Mouse (Mus musculus): ENCODE measurements at regions not wholly inside any gene's neighbourhood (a gene's known extent, or its start where the extent isn't known, plus 50 kb on each side); places are given as distances from the start of the nearest gene placed in this dataset.
A peak's percentile ranks its signal among the peaks of the same experiment; 100 is the strongest.

DNA sequence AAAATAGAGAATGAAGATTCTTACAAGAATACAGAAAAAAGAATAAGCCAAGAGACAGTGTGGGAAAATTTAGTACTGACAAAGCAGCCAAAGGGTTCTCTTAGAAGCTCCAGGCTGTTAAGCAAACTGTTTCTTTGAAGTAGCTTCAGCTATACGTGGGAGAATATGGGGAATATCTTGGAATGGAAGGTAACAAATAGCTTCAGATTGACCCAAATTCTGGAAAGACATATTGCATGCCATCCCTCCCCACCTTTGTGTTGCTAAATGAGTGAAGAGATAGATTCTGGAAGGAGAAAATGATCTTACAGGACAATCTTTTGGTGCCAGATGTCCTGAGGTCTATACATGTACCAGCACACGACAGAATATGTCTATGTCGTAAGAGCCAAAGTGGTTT lies 591.9 kb upstream of the Cdh6 start:
- no peaks in the 10 kb centered on the region for H3K4me1 ChIP-seq (ENCODE audit: control insufficient read depth, insufficient read depth, low read length)
- H3K79me2 ChIP-seq (ENCODE audit: control insufficient read depth, insufficient read depth, low read length) = no peaks in the 10 kb centered on the region
- H3K36me3 ChIP-seq (ENCODE audit: control insufficient read depth, insufficient read depth, low read length) = no peaks in the 10 kb centered on the region
- TF ChIP-seq CTCF (IDR thresholded peaks at IDR 0.05; ENCODE audit: low read depth, low read length) = no peak
- DNase-seq (ENCODE audit: extremely low read depth, low read depth, low spot score) = no peak
- WGBS = 78% methylated on average over 3 of the region's 3 CpGs
- no peaks in the 10 kb centered on the region for H3K27me3 ChIP-seq (ENCODE audit: control insufficient read depth, insufficient read depth, low read length)
- no peak overlapping the region for H3K9ac ChIP-seq (ENCODE audit: low read depth, low read length)
- H3K27ac ChIP-seq (replicated peaks; ENCODE audit: insufficient read depth, low read depth, low read length) = no peak overlapping the region
- H3K4me3 ChIP-seq (ENCODE audit: insufficient read depth, low read depth, low read length) = no peak overlapping the region

DNA sequence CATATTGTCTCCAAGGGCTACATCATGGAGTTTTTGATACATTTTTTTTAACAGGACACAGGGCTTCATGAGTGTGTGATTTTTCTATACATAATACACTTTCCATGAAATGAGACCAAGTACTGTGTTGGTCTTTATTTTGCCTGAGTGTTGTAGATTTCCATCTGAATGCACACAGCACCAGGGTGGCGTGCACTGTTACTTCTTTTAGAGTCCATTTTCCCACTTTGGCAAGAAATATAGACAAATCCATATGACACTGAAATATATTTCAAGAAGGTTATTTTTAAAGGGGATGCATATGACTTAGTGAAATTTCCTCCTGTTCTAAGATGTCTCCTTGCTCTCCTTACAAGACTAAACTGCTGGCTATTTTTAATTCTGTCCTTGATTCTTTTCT lies 591.1 kb upstream of the Cdh6 start:
- Histone ChIP-seq H3K27ac (replicated peaks; ENCODE audit: insufficient read depth, low read depth, low read length) (no peak overlapping the region), H3K4me3 (ENCODE audit: insufficient read depth, low read depth, low read length) (no peak overlapping the region), H3K4me1 (ENCODE audit: control insufficient read depth, insufficient read depth, low read length) (no peaks in the 10 kb centered on the region), H3K9ac (ENCODE audit: low read depth, low read length) (no peak overlapping the region), H3K27me3 (ENCODE audit: control insufficient read depth, insufficient read depth, low read length) (no peaks in the 10 kb centered on the region), H3K36me3 (ENCODE audit: control insufficient read depth, insufficient read depth, low read length) (no peaks in the 10 kb centered on the region), H3K79me2 (ENCODE audit: control insufficient read depth, insufficient read depth, low read length) (no peaks in the 10 kb centered on the region)
- no peak for TF ChIP-seq POLR2A (IDR thresholded peaks at IDR 0.05; ENCODE audit: extremely low read depth, insufficient read depth, low read length)
- no peak for TF ChIP-seq CTCF (IDR thresholded peaks at IDR 0.05; ENCODE audit: low read depth, low read length)
- WGBS = 74% methylated on average over 1 of the region's 1 CpGs
- DNase-seq (ENCODE audit: extremely low read depth, low read depth, low spot score) = no peak

DNA sequence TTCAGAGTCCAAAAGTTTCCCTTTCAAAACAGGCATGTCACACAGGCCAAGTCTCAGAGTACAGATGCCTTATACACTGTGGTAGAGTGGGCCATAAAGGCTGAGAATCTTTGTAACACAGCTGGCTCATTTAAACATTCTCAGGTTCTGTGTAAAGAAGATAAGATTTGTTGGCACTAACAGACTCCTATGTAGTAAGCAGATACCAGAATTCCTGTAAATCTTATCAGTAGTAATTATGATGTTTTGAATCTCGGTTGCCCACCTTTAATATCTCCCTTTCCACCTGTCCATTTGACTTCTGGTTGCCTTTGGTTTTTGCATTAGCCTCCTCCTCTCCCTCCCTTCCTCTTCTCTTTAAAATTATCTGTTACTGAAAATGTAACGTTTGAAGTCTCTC lies 573.1 kb upstream of the Cdh6 start:
- Histone ChIP-seq H3K27ac (replicated peaks; ENCODE audit: insufficient read depth, low read depth, low read length) (no peak overlapping the region), H3K79me2 (ENCODE audit: control insufficient read depth, insufficient read depth, low read length) (no peaks in the 10 kb centered on the region), H3K4me1 (ENCODE audit: control insufficient read depth, insufficient read depth, low read length) (no peaks in the 10 kb centered on the region), H3K4me3 (ENCODE audit: insufficient read depth, low read depth, low read length) (no peak overlapping the region), H3K27me3 (ENCODE audit: control insufficient read depth, insufficient read depth, low read length) (no peaks in the 10 kb centered on the region), H3K36me3 (ENCODE audit: control insufficient read depth, insufficient read depth, low read length) (no peaks in the 10 kb centered on the region), H3K9ac (ENCODE audit: low read depth, low read length) (no peak overlapping the region)
- 20% methylated on average over 2 of the region's 2 CpGs for WGBS
- no peak for TF ChIP-seq CTCF (IDR thresholded peaks at IDR 0.05; ENCODE audit: low read depth, low read length)
- TF ChIP-seq POLR2A (IDR thresholded peaks at IDR 0.05; ENCODE audit: extremely low read depth, insufficient read depth, low read length) = no peak
- DNase-seq (ENCODE audit: extremely low read depth, low read depth, low spot score) = no peak

DNA sequence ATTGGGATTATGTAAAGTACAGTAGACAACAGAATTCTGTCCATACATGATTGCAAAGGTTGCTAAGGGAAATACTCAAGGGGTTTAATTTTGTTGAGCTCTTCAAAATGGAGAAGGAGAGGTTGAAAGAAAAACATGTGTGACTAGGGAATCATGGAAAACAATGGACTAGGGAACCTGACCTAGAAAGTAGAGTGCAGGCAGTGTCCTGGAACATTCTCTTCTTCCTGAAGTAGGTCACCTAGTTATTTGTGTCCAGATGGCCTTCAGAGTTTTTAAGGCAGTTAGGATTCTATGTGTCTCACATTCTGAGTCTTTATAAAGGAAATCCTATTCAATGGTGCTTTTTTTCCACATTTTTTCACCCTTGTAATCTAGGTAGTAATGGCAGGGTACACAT lies 532.8 kb upstream of the Cdh6 start:
- Histone ChIP-seq H3K36me3 (ENCODE audit: control insufficient read depth, insufficient read depth, low read length) (no peaks in the 10 kb centered on the region), H3K27ac (replicated peaks; ENCODE audit: insufficient read depth, low read depth, low read length) (no peak overlapping the region), H3K4me1 (ENCODE audit: control insufficient read depth, insufficient read depth, low read length) (peaks cover 3% of the 10 kb centered on the region; the same call in 1 of the 2 replicates), H3K79me2 (ENCODE audit: control insufficient read depth, insufficient read depth, low read length) (no peaks in the 10 kb centered on the region), H3K27me3 (ENCODE audit: control insufficient read depth, insufficient read depth, low read length) (no peaks in the 10 kb centered on the region), H3K4me3 (ENCODE audit: insufficient read depth, low read depth, low read length) (no peak overlapping the region), H3K9ac (ENCODE audit: low read depth, low read length) (no peak overlapping the region)
- TF ChIP-seq POLR2A (IDR thresholded peaks at IDR 0.05; ENCODE audit: extremely low read depth, insufficient read depth, low read length) = no peak
- no peak for TF ChIP-seq CTCF (IDR thresholded peaks at IDR 0.05; ENCODE audit: low read depth, low read length)
- peak; percentile 56 for DNase-seq (ENCODE audit: extremely low read depth, low read depth, low spot score)

DNA sequence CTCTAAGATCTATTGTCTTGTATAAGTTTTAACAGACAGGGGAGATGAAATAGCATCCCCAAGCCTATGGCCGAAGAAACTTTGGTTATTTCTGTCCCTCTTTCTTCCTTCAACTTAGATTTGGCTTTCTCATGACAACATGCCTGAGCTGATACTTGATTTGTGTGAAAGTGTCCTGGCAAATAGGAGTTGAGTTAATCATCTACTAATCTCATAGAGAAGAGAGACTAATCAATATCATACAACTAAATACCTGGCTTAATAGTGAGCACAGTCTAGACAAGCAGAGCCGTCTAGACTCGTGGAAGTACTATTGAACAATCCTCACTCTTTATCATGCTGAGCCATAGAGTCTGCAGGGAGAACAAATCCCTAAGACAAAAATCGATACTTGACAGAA lies 531.7 kb upstream of the Cdh6 start:
- TF ChIP-seq POLR2A (IDR thresholded peaks at IDR 0.05; ENCODE audit: extremely low read depth, insufficient read depth, low read length) (no peak), CTCF (IDR thresholded peaks at IDR 0.05; ENCODE audit: low read depth, low read length) (no peak)
- Histone ChIP-seq H3K79me2 (ENCODE audit: control insufficient read depth, insufficient read depth, low read length) (no peaks in the 10 kb centered on the region), H3K4me3 (ENCODE audit: insufficient read depth, low read depth, low read length) (no peak overlapping the region), H3K4me1 (ENCODE audit: control insufficient read depth, insufficient read depth, low read length) (peaks cover 3% of the 10 kb centered on the region; the same call in 1 of the 2 replicates), H3K27ac (replicated peaks; ENCODE audit: insufficient read depth, low read depth, low read length) (no peak overlapping the region), H3K9ac (ENCODE audit: low read depth, low read length) (no peak overlapping the region), H3K36me3 (ENCODE audit: control insufficient read depth, insufficient read depth, low read length) (no peaks in the 10 kb centered on the region), H3K27me3 (ENCODE audit: control insufficient read depth, insufficient read depth, low read length) (no peaks in the 10 kb centered on the region)
- peak; percentile 90 for DNase-seq (ENCODE audit: extremely low read depth, low read depth, low spot score)
- 28% methylated on average over 4 of the region's 4 CpGs for WGBS

DNA sequence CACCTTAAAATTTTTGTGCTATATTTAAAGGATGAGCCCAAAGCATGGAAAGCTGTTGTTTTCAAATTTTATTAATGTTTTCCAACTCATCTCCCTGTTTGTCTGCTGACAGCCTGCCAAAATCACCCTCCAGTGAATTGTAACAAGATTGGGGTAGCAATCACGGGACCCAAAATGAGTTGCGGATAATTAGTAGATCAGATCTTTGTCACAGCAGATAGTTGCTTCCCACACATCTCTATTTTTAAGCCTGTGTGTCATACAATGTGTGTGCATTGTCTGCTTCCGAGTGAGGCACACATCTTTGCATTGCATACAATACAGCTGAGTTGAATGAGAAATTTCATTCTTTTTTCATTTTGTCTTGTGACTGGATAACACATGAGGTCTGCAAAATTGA lies 494.7 kb upstream of the Cdh6 start:
- TF ChIP-seq POLR2A (IDR thresholded peaks at IDR 0.05; ENCODE audit: extremely low read depth, insufficient read depth, low read length) (no peak), CTCF (IDR thresholded peaks at IDR 0.05; ENCODE audit: low read depth, low read length) (no peak)
- H3K79me2 ChIP-seq (ENCODE audit: control insufficient read depth, insufficient read depth, low read length) = no peaks in the 10 kb centered on the region
- H3K9ac ChIP-seq (ENCODE audit: low read depth, low read length) = no peak overlapping the region
- 84% methylated on average over 3 of the region's 3 CpGs for WGBS
- no peak overlapping the region for H3K27ac ChIP-seq (replicated peaks; ENCODE audit: insufficient read depth, low read depth, low read length)
- H3K4me1 ChIP-seq (ENCODE audit: control insufficient read depth, insufficient read depth, low read length) = no peaks in the 10 kb centered on the region
- no peak for DNase-seq (ENCODE audit: extremely low read depth, low read depth, low spot score)
- H3K4me3 ChIP-seq (ENCODE audit: insufficient read depth, low read depth, low read length) = no peak overlapping the region
- H3K27me3 ChIP-seq (ENCODE audit: control insufficient read depth, insufficient read depth, low read length) = no peaks in the 10 kb centered on the region
- H3K36me3 ChIP-seq (ENCODE audit: control insufficient read depth, insufficient read depth, low read length) = no peaks in the 10 kb centered on the region

Measured in liver, adult 2 months (tissue).